Mouse (Mus musculus) spleen, adult 2 months (tissue): ENCODE measurements around the gene 5330417C22Rik.

Experiments
- CTCF ChIP-seq: fragments of 200-500 bp; IDR thresholded peaks from 2 replicates; pipeline ENCODE4 v1.5.1; 2011; ENCODE audit warnings: mild to moderate bottlenecking, inconsistent platforms; ENCODE audit not compliant: insufficient read depth, insufficient read length, insufficient replicate concordance; ENCODE audit errors: extremely low read depth
- POLR2A ChIP-seq: fragments of 200-500 bp; IDR thresholded peaks from 2 replicates; pipeline ENCODE4 v1.6.1; 2011; ENCODE audit warnings: low read depth, low read length, inconsistent platforms

DNA sequence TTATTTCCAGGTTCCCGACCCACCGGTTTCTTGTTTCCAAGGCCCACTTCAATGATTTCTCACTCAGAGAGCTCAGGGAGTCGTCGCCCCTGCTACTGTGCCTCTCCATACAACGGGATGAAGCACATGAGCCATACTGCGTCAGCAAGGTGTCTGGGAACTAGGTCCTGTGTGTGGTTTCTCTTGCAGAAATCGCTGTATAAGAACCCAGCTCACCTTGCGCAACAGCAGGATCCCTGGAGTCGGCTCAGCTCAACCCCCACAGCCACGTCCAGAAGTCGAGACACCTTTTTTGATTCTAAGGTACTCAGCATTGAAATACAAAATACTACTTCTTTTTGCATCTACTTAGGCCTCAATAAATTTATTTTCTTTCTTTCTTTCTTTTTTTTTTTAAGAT is 6.0 kb upstream of the 5330417C22Rik start:
- TF ChIP-seq POLR2A (no peak), CTCF (no peak)
